Mouse (Mus musculus): ENCODE measurements around the gene Zdhhc6. TPM values are rescaled to one million over a fixed set of nuclear protein-coding genes. Genes with fewer than 3 reads are reported as not detected.

Gene Zdhhc6
- polyA plus RNA-seq, 1 experiment: 37.4 TPM

GRCm38 (mm10) chr19:55253570-55254441 lies 62.0 kb downstream of the Zdhhc6 start:
- no peak for TF ChIP-seq TCF3 (IDR thresholded peaks at IDR 0.05; ENCODE audit: insufficient read length, low read depth)
- TF ChIP-seq POLR2A (IDR thresholded peaks at IDR 0.05; ENCODE audit: insufficient read length, low read depth): peak; percentile 47
- TF ChIP-seq E2F4 (IDR thresholded peaks at IDR 0.05; ENCODE audit: insufficient read depth): no peak
- peak; percentile 73 for TF ChIP-seq MAX (IDR thresholded peaks at IDR 0.05; ENCODE audit: low read depth)
- no peak for TF ChIP-seq TCF12 (IDR thresholded peaks at IDR 0.05; ENCODE audit: insufficient read depth, poor library complexity, severe bottlenecking)
- no peaks in the 10 kb centered on the region for H3K36me3 ChIP-seq (ENCODE audit: control insufficient read depth, insufficient read depth)
- no peaks in the 10 kb centered on the region for H3K27me3 ChIP-seq (ENCODE audit: control insufficient read depth, insufficient read depth, insufficient read length)
- H3K4me2 ChIP-seq (ENCODE audit: low read depth): peak overlapping the region; percentile 76
- peak overlapping the region; percentile 60 for H3K4me3 ChIP-seq
- no peaks in the 10 kb centered on the region for H3K79me2 ChIP-seq (ENCODE audit: control insufficient read depth, insufficient read depth)
- peak overlapping the region; percentile 25 for H3ac ChIP-seq (ENCODE audit: control insufficient read depth, insufficient read length)

GRCm38 (mm10) chr19:55253239-55253569 lies 62.6 kb downstream of the Zdhhc6 start:
- H3ac ChIP-seq (ENCODE audit: control insufficient read depth, insufficient read length): peak overlapping the region; percentile 25
- no peaks in the 10 kb centered on the region for H3K27me3 ChIP-seq (ENCODE audit: control insufficient read depth, insufficient read depth, insufficient read length)
- H3K36me3 ChIP-seq (ENCODE audit: control insufficient read depth, insufficient read depth): no peaks in the 10 kb centered on the region
- TF ChIP-seq TCF3 (IDR thresholded peaks at IDR 0.05; ENCODE audit: insufficient read length, low read depth) (no peak), SRF (IDR thresholded peaks at IDR 0.05; ENCODE audit: control insufficient read depth, insufficient read length, low read depth) (no peak), REST (IDR thresholded peaks at IDR 0.05; ENCODE audit: insufficient read depth, insufficient read length) (no peak), POLR2AphosphoS2 (IDR thresholded peaks at IDR 0.05; ENCODE audit: insufficient read length, low read depth) (no peak), MYOG (IDR thresholded peaks at IDR 0.05; ENCODE audit: control insufficient read depth in 1 of 3, insufficient read depth in 1 of 3, insufficient read length in 2 of 3, low read depth in 2 of 3) (no peak), USF1 (IDR thresholded peaks at IDR 0.05; ENCODE audit: low read depth) (no peak), MYOD1 (IDR thresholded peaks at IDR 0.05; ENCODE audit: control insufficient read depth in 1 of 3, insufficient read length in 2 of 3, low read depth in 2 of 3) (no peak), CEBPB (IDR thresholded peaks at IDR 0.05; ENCODE audit: insufficient read depth, poor library complexity, severe bottlenecking) (no peak)
- no peaks in the 10 kb centered on the region for H3K79me2 ChIP-seq (ENCODE audit: control insufficient read depth, insufficient read depth)
- peak overlapping the region; percentile 60 for H3K4me3 ChIP-seq
- H3K4me2 ChIP-seq (ENCODE audit: low read depth): peak overlapping the region; percentile 76

- Histone ChIP-seq H3K4me3 (peak within 1 kb of the TSS; percentile 60), H3ac (ENCODE audit: control insufficient read depth, insufficient read length) (no peak within 1 kb of the TSS), H3K27me3 (ENCODE audit: control insufficient read depth, insufficient read depth, insufficient read length) (no peaks in the 10 kb centered on the region), H3K36me3 (ENCODE audit: control insufficient read depth, insufficient read depth) (no peaks in the 10 kb centered on the region), H3K79me2 (ENCODE audit: control insufficient read depth, insufficient read depth) (no peaks in the 10 kb centered on the region), H3K4me2 (ENCODE audit: low read depth) (no peak within 1 kb of the TSS)
- TF ChIP-seq MYOD1 (IDR thresholded peaks at IDR 0.05; ENCODE audit: control insufficient read depth in 1 of 3, insufficient read length in 2 of 3, low read depth in 2 of 3) (no peak), CEBPB (IDR thresholded peaks at IDR 0.05; ENCODE audit: insufficient read depth, poor library complexity, severe bottlenecking) (no peak), MYOG (IDR thresholded peaks at IDR 0.05; ENCODE audit: control insufficient read depth in 1 of 3, insufficient read depth in 1 of 3, insufficient read length in 2 of 3, low read depth in 2 of 3) (no peak), USF1 (IDR thresholded peaks at IDR 0.05; ENCODE audit: low read depth) (no peak), POLR2AphosphoS2 (IDR thresholded peaks at IDR 0.05; ENCODE audit: insufficient read length, low read depth) (no peak), SRF (IDR thresholded peaks at IDR 0.05; ENCODE audit: control insufficient read depth, insufficient read length, low read depth) (no peak), POLR2A (IDR thresholded peaks at IDR 0.05; ENCODE audit: insufficient read length, low read depth) (no peak), E2F4 (IDR thresholded peaks at IDR 0.05; ENCODE audit: insufficient read depth) (no peak), REST (IDR thresholded peaks at IDR 0.05; ENCODE audit: insufficient read depth, insufficient read length) (no peak), MAX (IDR thresholded peaks at IDR 0.05; ENCODE audit: low read depth) (no peak), TCF3 (IDR thresholded peaks at IDR 0.05; ENCODE audit: insufficient read length, low read depth) (no peak), TCF12 (IDR thresholded peaks at IDR 0.05; ENCODE audit: insufficient read depth, poor library complexity, severe bottlenecking) (no peak)
These were observed 64.3 kb downstream of the Zdhhc6 start, which contains the start of gene Acsl5 for GRCm38 (mm10) chr19:55251383-55252124. TSS of gene Acsl5 (plus strand) at chr19:55251938.

GRCm38 (mm10) chr19:55250451-55250850 lies 65.4 kb downstream of the Zdhhc6 start:
- no peaks in the 10 kb centered on the region for H3K79me2 ChIP-seq (ENCODE audit: control insufficient read depth, insufficient read depth)
- H3K36me3 ChIP-seq (ENCODE audit: control insufficient read depth, insufficient read depth): no peaks in the 10 kb centered on the region
- no peaks in the 10 kb centered on the region for H3K27me3 ChIP-seq (ENCODE audit: control insufficient read depth, insufficient read depth, insufficient read length)
- TF ChIP-seq POLR2AphosphoS2 (IDR thresholded peaks at IDR 0.05; ENCODE audit: insufficient read length, low read depth): no peak
- TF ChIP-seq E2F4 (IDR thresholded peaks at IDR 0.05; ENCODE audit: insufficient read depth): no peak
- TF ChIP-seq TCF12 (IDR thresholded peaks at IDR 0.05; ENCODE audit: insufficient read depth, poor library complexity, severe bottlenecking): no peak
- no peak for TF ChIP-seq MAX (IDR thresholded peaks at IDR 0.05; ENCODE audit: low read depth)
- no peak for TF ChIP-seq USF1 (IDR thresholded peaks at IDR 0.05; ENCODE audit: low read depth)
- H3ac ChIP-seq (ENCODE audit: control insufficient read depth, insufficient read length): no peak overlapping the region
- H3K4me2 ChIP-seq (ENCODE audit: low read depth): no peak overlapping the region
- no peak overlapping the region for H3K4me3 ChIP-seq

All from myocyte (in vitro differentiated cells).